Mouse (Mus musculus) limb, embryonic 10.5 days (tissue): ENCODE data around the gene Atox1. TPM values are rescaled to one million over a fixed set of nuclear protein-coding genes. Genes with fewer than 3 reads are reported as not detected.
A peak's percentile ranks its signal among the peaks of the same experiment; 100 is the strongest.

Experiments used
- DNase-seq: peaks from one replicate; pipeline ENCODE4 v3.0.0-alpha.2; 2017; ENCODE audit warnings: low spot score
- H3K27ac ChIP-seq: fragments of 300-500 bp; sonication (generic); 2 replicates; pipeline ENCODE4 v1.5.1; 2016; ENCODE audit warnings: mild to moderate bottlenecking
- H3K27me3 ChIP-seq: fragments of 300-500 bp; sonication (generic); 2 replicates; pipeline ENCODE4 v1.6.1; 2016; ENCODE audit warnings: low read depth, mild to moderate bottlenecking; ENCODE audit not compliant: poor library complexity, severe bottlenecking
- H3K36me3 ChIP-seq: fragments of 300-500 bp; sonication (generic); 2 replicates; pipeline ENCODE4 v1.6.1; 2016; ENCODE audit warnings: mild to moderate bottlenecking, moderate library complexity
- H3K4me1 ChIP-seq: fragments of 300-500 bp; sonication (generic); 2 replicates; pipeline ENCODE4 v1.6.1; 2016
- H3K4me3 ChIP-seq: fragments of 300-500 bp; sonication (generic); 2 replicates; pipeline ENCODE4 v1.5.1; 2016; ENCODE audit warnings: mild to moderate bottlenecking, moderate library complexity
- H3K9me3 ChIP-seq: fragments of 300-500 bp; sonication (generic); replicated peaks from 2 replicates; pipeline ENCODE4 v1.6.1; 2016; ENCODE audit warnings: mild to moderate bottlenecking
- WGBS: fragments of 180-500 bp; shearing (Covaris S2); methylation state at CpG from one replicate; pipeline ENCODE4 v1.1.7; 2016; 5-methylcytosine and 5-hydroxymethylcytosine counted together
- polyA plus RNA-seq: library from polyadenylated mRNA; unstranded; fragments of >200 nt; fragmentation: Nextera tagmentation; extraction: Ambion mirVana; gene quantifications from 2 replicates; pipeline ENCODE4 v1.2.1, GENCODE M21; 2016

Atox1 gene
- 224 and 237 TPM in 2 replicates for polyA plus RNA-seq

- H3K9me3 ChIP-seq, result no peaks in the 10 kb centered on the region
- WGBS, result under 1% methylated on average over 36 of the region's 36 CpGs
- peaks cover 21% of the 10 kb centered on the region for H3K4me1 ChIP-seq
- no peaks in the 10 kb centered on the region for H3K27me3 ChIP-seq
- H3K27ac ChIP-seq, result peak within 1 kb of the TSS; percentile 76
- 0 out of 2 replicates have a peak, but pooled peaks cover 5% of the 10 kb centered on the region for H3K36me3 ChIP-seq
- peak; percentile 93 for DNase-seq
- peak within 1 kb of the TSS; percentile 76 for H3K4me3 ChIP-seq
Measured at GRCm38 (mm10) chr11:55461019-55461645, at the start of gene Atox1. TSS of gene Atox1 (minus strand) at chr11:55461239.

GRCm38 (mm10) chr11:55505485-55505884, 44.4 kb upstream of the Atox1 start:
- no peaks in the 10 kb centered on the region for H3K9me3 ChIP-seq
- 90% methylated on average over 3 of the region's 3 CpGs for WGBS
- H3K27me3 ChIP-seq, result no peaks in the 10 kb centered on the region
- DNase-seq, result no peak
- no peaks in the 10 kb centered on the region for H3K4me1 ChIP-seq
- H3K36me3 ChIP-seq, result peaks cover 27% of the 10 kb centered on the region
- H3K27ac ChIP-seq, result no peak overlapping the region
- H3K4me3 ChIP-seq, result no peak overlapping the region

GRCm38 (mm10) chr11:55502886-55503285, 41.8 kb upstream of the Atox1 start:
- Histone ChIP-seq H3K9me3 (no peaks in the 10 kb centered on the region), H3K27ac (no peak overlapping the region), H3K4me1 (no peaks in the 10 kb centered on the region), H3K36me3 (peaks cover 53% of the 10 kb centered on the region), H3K27me3 (no peaks in the 10 kb centered on the region), H3K4me3 (no peak overlapping the region)
- 79% methylated on average over 5 of the region's 5 CpGs for WGBS
- DNase-seq, result no peak

GRCm38 (mm10) chr11:55501955-55502531, 41.0 kb upstream of the Atox1 start:
- Histone ChIP-seq H3K4me1 (no peaks in the 10 kb centered on the region), H3K27me3 (no peaks in the 10 kb centered on the region), H3K27ac (no peak overlapping the region), H3K36me3 (peaks cover 61% of the 10 kb centered on the region), H3K4me3 (no peak overlapping the region), H3K9me3 (no peaks in the 10 kb centered on the region)
- no peak for DNase-seq
- WGBS, result 89% methylated on average over 8 of the region's 8 CpGs

- peaks cover 99% of the 10 kb centered on the region for H3K36me3 ChIP-seq
- no peak for DNase-seq
- no peaks in the 10 kb centered on the region for H3K27me3 ChIP-seq
- no peak overlapping the region for H3K27ac ChIP-seq
- no peaks in the 10 kb centered on the region for H3K9me3 ChIP-seq
- 73% methylated on average over 5 of the region's 5 CpGs for WGBS
- no peaks in the 10 kb centered on the region for H3K4me1 ChIP-seq
- no peak overlapping the region for H3K4me3 ChIP-seq
Measured at GRCm38 (mm10) chr11:55497885-55498284, 36.8 kb upstream of the Atox1 start.

- Histone ChIP-seq H3K27me3 (no peaks in the 10 kb centered on the region), H3K4me3 (no peak overlapping the region), H3K27ac (no peak overlapping the region), H3K4me1 (no peaks in the 10 kb centered on the region), H3K36me3 (peaks cover 99% of the 10 kb centered on the region), H3K9me3 (no peaks in the 10 kb centered on the region)
- 93% methylated on average over 6 of the region's 6 CpGs for WGBS
- no peak for DNase-seq
Measured at GRCm38 (mm10) chr11:55496158-55496557, 35.1 kb upstream of the Atox1 start.

- Histone ChIP-seq H3K4me3 (no peak overlapping the region), H3K27me3 (no peaks in the 10 kb centered on the region), H3K4me1 (no peaks in the 10 kb centered on the region), H3K36me3 (peaks cover 96% of the 10 kb centered on the region), H3K27ac (no peak overlapping the region), H3K9me3 (no peaks in the 10 kb centered on the region)
- 96% methylated on average over 7 of the region's 7 CpGs for WGBS
- no peak for DNase-seq
Measured at GRCm38 (mm10) chr11:55485443-55485842, 24.4 kb upstream of the Atox1 start.

- no peak for DNase-seq
- Histone ChIP-seq H3K36me3 (peaks cover 64% of the 10 kb centered on the region), H3K4me1 (peaks cover 14% of the 10 kb centered on the region), H3K9me3 (no peaks in the 10 kb centered on the region), H3K27ac (no peak overlapping the region), H3K4me3 (no peak overlapping the region), H3K27me3 (no peaks in the 10 kb centered on the region)
- WGBS, result 92% methylated on average over 3 of the region's 3 CpGs
Measured at GRCm38 (mm10) chr11:55473219-55473618, 12.2 kb upstream of the Atox1 start.

- Histone ChIP-seq H3K36me3 (peaks cover 50% of the 10 kb centered on the region), H3K9me3 (no peaks in the 10 kb centered on the region), H3K27ac (no peak overlapping the region), H3K4me3 (peak overlapping the region; percentile 95), H3K27me3 (no peaks in the 10 kb centered on the region), H3K4me1 (peaks cover 18% of the 10 kb centered on the region)
- WGBS, result 92% methylated on average over 7 of the region's 7 CpGs
- DNase-seq, result no peak
Measured at GRCm38 (mm10) chr11:55471467-55471866, 10.4 kb upstream of the Atox1 start.

- Histone ChIP-seq H3K4me1 (peaks cover 18% of the 10 kb centered on the region), H3K9me3 (no peaks in the 10 kb centered on the region), H3K36me3 (peaks cover 45% of the 10 kb centered on the region), H3K27ac (peak overlapping the region; percentile 98; the same call in 1 of the 2 replicates), H3K27me3 (no peaks in the 10 kb centered on the region), H3K4me3 (peak overlapping the region; percentile 95)
- WGBS, result 67% methylated on average over 8 of the region's 8 CpGs
- DNase-seq, result no peak
Measured at GRCm38 (mm10) chr11:55470761-55471160, 9.7 kb upstream of the Atox1 start.

GRCm38 (mm10) chr11:55469923-55470691, 9.1 kb upstream of the Atox1 start:
- peak overlapping the region; percentile 98 for H3K27ac ChIP-seq
- peaks cover 42% of the 10 kb centered on the region for H3K36me3 ChIP-seq
- H3K4me1 ChIP-seq, result peaks cover 18% of the 10 kb centered on the region
- no peaks in the 10 kb centered on the region for H3K27me3 ChIP-seq
- WGBS, result 1% methylated on average over 46 of the region's 46 CpGs
- H3K9me3 ChIP-seq, result no peaks in the 10 kb centered on the region
- H3K4me3 ChIP-seq, result peak overlapping the region; percentile 95
- peak; percentile 69 for DNase-seq

- under 1% methylated on average over 57 of the region's 57 CpGs for WGBS
- Histone ChIP-seq H3K27ac (peak within 1 kb of the TSS; percentile 98), H3K4me3 (peak within 1 kb of the TSS; percentile 95), H3K27me3 (no peaks in the 10 kb centered on the region), H3K9me3 (no peaks in the 10 kb centered on the region), H3K4me1 (peaks cover 18% of the 10 kb centered on the region), H3K36me3 (peaks cover 33% of the 10 kb centered on the region)
- peak; percentile 95 for DNase-seq
Measured at GRCm38 (mm10) chr11:55469048-55469843, 8.2 kb upstream of the Atox1 start, which contains the start of gene G3bp1. TSS of gene G3bp1 (plus strand) at chr11:55469685.
